In the genomic region with DNA sequence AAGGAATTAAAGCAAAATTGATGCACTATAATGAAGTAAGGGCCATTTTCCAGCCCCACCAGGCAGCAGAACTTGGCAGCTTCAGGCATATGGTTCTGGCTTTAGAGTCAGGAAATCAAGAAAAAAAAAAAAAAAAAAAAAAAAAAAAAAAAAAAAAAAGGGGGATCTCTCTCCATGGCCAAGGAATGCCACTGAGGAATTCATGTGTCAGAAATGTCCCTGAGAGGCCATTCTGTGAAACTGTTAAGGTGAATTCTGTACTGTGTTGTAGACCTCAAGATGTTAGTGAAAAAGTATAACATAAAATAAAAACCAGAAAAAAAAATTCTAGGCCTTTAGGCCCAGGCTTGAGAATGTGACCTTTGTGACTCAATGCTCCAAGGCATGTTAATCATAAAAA, we compare ENCODE assay signal across 16 mouse cellular contexts.
"Had no signal": no experiment of that assay in that cellular context is flagged by ENCODE, and none has a peak within 500 bp of the region (broad histone marks: within the 10 kb centered on the region; RNA-seq: fewer than 3 reads in every experiment).

No protein-coding gene starts in this region.

- H3K4me2 ChIP-seq: neural tube, embryonic 12.5 days; neural tube, embryonic 13.5 days; neural tube, embryonic 15.5 days; stomach, embryonic 15.5 days had no signal

- H3K4me1 ChIP-seq: neural tube, embryonic 12.5 days; neural tube, embryonic 13.5 days; neural tube, embryonic 15.5 days; stomach, embryonic 15.5 days had no signal

- H3K36me3 ChIP-seq: neural tube, embryonic 12.5 days; neural tube, embryonic 13.5 days; neural tube, embryonic 15.5 days; stomach, embryonic 15.5 days had no signal

- H3K4me3 ChIP-seq: neural tube, embryonic 12.5 days; neural tube, embryonic 13.5 days; neural tube, embryonic 15.5 days; stomach, embryonic 15.5 days had no signal

- H3K9me3 ChIP-seq: neural tube, embryonic 12.5 days; neural tube, embryonic 13.5 days; neural tube, embryonic 15.5 days; stomach, embryonic 15.5 days had no signal

- DNase-seq: retina, postnatal 1 day; right cerebral cortex, adult 18-20 months; right cerebral cortex, postnatal 14 days; right cerebral cortex, postnatal 25 days; right cerebral cortex, postnatal 4 days; spleen, adult 18-20 months; thymus, adult 2 months; thymus, postnatal 14 days; thymus, postnatal 25 days; thymus, postnatal 36 days; thymus, postnatal 4 days had no signal

- H3K27ac ChIP-seq: neural tube, embryonic 12.5 days; neural tube, embryonic 13.5 days; neural tube, embryonic 15.5 days; stomach, embryonic 15.5 days; stomach, postnatal 0 days had no signal

- H3K27me3 ChIP-seq: neural tube, embryonic 12.5 days; neural tube, embryonic 13.5 days; neural tube, embryonic 15.5 days; stomach, embryonic 15.5 days had no signal

- H3K9ac ChIP-seq: neural tube, embryonic 12.5 days; neural tube, embryonic 13.5 days; neural tube, embryonic 15.5 days; stomach, embryonic 15.5 days had no signal
